Mouse (Mus musculus) embryo, embryonic 11 days (tissue): Measurements from ENCODE around the gene Gm45837.
A peak's percentile ranks its signal among the peaks of the same experiment; 100 is the strongest.

Experiments
- DNase-seq: peaks from one replicate; pipeline ENCODE4 v3.0.0-alpha.2; 2015

Gm45837 gene

DNA sequence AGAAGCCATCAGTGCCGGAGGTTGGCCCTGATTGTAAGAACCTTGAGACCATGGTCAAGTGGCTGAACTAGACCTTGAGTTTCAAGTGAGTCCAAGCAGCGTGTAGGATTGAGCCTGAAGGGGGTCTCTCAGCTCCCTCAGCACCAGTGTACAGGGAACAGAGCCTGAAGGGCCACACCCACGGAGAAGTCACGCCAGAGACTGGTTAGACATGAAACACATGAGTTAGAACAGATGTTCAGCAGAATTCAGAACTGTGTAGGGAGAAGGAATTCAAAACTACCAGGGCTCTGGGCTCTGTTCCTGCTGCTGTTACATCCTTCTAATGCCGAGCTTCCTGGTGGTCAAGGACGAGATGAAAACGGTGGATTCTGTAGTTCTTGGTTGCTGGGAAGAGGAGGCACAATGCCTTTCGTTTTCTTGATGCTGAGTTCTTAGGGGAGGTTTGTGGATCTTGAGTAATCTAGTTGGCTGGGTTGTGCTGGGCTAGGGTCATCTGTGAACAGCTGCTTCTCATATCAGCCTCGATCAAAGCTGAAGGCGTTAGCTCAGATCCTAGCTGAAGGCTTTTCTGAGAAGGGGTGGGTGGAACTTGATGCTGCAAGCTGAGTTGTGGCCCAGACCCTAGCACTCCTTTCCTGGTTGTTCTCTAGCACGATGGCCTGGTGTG, at the start of gene Gm45837:
Gene Gm45837 (plus strand): TSS at position 620 of the 670 bp plus-strand sequence.
- no peak for DNase-seq

DNA sequence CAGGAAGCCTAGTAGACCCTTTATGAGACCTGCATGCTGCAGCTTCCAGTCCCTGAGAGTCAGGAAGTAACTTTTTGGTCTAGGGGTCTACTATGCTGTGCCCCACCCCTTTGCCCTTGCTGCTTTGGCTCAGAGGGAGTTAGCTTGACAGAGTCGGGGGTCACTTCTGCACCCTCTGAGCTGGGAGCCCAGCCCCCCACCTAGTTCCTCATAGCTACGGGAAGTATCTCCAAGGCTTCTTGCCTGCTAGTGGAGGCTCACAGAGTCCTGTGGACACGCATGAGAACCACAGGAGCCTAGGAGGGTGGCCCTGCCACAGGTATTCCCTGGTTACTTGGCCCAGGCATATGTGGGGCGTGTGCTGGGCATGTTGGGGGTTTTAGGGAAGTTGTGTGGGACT, 49.7 kb upstream of the Gm45837 start:
- no peak for DNase-seq

DNA sequence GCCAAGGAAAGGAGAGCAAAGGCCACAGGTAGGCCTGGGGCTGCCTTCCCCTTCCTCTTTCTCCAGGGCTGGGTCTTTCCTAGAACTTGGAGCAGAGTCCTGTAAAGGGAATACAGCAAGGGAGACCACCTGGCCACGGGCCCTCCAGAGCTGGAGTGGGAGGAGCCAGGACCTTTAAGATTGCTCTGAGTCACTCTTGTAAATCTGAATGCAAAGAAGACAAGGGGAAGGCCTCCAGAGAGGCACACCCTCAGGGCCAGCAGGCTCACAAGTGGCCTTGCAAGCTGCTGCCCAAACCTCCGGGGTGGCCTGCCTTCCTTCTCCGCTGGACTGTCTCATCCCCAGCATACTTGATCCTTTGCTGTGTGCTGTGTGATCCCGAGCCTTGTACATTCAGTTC, 48.9 kb upstream of the Gm45837 start:
- DNase-seq, result no peak

DNA sequence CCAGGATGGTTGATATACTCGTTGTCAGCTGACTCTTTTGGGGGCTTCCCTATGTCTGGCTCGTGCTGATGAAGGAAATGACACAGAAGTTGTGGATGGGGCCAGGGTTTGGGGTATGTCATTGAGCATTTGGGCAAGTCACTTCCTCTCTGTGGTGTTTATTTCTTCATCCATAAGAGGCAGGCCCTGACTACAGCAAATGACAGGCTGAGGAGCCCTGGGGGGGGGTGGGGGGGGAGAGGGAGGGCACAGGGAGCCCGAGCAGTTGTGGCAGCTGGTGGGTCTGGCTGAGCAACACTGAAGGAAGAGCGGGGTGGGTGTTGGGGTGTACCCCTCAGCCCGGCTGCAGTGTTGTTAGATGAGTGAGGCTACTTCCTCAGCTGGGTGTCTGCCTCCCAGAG, 47.9 kb upstream of the Gm45837 start:
- no peak for DNase-seq

DNA sequence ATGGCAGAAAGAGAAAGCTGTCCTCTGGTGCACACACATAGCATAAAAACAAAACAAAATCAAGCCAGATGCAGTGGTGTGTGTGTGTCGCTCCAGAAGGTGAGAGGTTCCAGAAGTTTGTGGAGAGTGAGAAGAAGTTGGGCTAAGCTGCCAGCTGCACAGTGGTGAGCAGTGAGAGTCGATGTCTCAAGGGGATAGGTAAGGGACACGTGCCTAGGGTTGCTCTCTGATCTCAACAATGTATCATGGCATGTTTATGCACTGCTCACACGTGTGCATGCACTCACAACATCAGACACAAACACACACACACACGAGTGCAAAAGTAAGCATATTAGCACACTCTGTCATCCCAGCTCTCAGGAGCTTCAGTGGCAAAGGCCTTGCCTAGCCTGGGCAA, 46.8 kb upstream of the Gm45837 start:
- DNase-seq, result no peak

DNA sequence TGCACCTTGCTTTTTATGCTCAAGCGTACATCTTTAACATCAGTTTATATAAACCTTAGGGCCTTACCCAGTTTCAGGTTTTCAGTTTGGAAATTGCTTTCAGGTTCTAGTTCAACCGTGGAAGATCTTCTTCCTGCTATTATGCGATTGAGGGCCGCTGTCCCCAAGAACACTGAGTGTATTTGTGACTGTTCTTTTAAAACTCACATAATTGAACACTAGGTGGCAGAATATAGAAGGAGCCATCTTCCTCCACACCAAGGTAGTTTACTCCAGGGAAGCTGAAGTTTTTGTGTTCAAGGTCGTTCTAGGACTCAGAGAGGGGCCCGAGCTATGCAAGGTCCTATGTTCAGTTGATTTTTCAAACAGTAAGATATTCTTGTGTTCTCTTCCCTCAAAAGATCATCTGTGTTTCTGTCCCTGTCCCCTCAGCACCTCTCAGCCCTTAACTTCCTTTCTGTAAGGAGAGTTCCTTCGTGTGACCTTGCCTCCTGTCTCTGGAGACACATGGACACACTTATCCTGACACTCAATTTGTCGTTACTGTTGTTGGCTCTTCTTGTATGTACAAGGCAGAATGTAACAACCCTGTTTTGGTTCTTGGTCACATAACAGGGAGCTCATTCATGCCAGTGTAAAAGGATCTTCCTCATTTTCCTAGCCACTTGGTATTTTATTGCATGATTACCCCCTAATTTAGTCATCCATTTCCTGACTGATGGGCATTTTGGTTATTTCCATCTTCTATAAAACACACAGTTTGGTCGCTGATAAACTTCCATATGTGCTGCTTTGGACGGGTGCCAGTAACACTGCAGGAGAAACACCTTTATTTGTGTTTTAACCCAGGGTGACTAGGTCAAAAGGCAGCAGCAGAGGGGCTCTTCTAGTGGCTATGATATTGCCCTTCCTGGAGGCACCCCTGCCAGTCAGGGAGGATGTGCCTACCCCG, 42.5 kb upstream of the Gm45837 start:
- DNase-seq, result peak; percentile 37

DNA sequence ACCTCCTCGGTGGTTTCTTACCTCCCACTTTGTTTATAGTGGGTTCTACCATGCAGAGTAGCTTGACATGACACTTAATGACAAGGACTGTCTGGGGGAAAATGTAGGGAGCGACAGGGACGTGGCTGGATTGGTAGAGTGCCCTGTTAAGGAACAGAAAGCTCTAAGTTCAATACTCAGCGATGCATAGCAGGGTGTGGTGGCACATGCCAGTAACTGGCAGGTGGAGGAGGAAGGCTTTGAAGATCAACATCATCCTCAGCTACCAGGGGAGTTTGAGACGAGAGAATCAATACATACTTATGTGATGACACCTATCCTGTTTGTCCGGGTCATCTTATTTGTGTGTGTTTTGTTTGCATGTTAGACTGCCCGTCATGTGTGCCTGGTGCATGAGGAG, 41.0 kb upstream of the Gm45837 start:
- no peak for DNase-seq

DNA sequence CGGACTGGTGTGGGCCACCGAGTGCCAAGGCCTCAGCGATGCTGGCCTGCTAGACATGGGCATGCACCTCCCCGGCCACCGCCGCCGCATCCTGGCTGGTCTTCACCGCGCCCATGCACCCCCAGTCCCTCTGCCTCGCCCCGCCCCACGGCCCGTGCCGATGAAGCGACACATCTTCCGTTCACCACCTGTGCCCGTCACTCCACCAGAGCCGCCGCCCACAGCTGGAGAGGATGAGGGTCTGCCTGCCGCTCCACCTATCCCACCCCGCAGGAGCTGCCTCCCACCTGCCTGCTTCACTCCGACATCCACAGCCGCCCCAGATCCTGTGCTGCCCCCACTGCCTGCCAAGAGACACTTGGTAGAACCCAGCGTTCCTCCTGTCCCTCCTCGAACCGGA, 37.6 kb upstream of the Gm45837 start:
- no peak for DNase-seq

DNA sequence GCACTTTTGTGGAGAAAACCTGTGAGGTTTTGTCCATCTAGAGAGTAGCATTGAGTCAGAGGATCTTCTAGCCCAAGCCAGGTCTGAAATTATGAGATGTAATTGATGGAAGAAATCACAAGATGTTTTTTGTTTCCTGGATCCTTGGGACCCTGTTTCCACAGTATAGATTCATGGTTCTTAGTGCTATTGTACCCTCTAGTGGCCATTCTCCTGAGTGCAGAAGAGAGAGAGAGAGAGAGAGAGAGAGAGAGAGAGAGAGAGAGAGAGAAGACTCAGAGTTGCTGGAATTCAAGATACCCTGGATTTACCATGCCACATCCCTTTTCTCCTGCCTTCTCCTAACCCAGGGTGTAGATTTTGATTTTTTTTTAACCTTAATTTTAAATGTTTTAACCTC, 36.5 kb upstream of the Gm45837 start:
- DNase-seq, result peak; percentile 74

DNA sequence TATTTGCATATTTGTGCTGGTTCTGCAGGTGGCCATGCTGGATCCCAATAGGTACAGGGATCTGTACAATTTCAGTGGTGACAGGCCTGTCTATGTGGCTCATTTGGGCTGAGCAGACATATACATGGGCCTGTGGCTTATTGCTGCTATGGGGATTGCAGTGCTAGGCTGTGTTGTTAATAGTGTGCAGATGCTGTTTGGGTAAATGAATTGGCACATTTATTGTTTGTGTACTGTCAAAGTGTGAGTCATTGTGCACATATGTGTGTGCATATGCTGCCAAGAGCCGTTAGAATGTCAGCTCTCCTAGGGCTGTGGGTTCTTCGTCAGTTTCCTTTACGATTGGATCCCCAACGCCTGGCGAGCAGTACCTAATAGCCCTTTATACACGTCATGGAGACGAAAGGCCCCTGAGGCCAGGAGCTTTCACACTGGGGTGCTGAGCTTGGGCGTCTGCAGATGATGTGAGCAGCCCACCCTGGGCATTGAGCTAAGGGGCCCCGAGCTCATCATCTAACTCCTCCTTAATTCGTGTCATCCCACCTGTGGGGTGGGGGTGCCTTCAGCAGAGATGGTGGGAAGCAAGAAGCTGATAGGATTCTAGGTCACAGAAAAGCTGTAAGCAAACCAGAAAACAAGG, 33.9 kb upstream of the Gm45837 start:
- DNase-seq, result no peak

DNA sequence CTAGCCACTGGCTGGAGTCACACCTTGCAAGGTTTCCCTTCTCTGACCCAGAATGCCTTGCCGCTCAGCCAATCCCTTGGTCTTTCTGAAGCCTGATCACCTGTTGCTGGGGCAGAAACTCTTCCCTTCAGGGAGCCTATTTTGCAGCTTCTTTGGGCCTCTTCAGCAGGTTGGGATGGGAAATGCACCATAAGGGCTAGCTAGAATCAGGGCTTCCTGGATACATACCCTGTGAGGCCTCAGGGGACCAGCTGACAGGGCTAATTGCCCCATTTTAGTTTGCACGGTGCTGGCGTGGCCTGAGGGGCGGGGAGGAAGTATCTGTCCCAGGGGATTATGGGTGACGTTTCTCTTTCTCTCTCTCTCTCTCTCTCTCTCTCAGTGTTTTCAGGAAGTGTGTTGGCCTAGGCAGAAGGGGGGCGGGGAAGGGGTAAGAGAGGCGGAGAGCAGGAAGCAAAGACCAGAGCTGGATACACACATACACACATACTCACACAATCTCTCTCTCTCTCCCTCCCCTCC, 32.9 kb upstream of the Gm45837 start:
- DNase-seq, result peak; percentile 58

DNA sequence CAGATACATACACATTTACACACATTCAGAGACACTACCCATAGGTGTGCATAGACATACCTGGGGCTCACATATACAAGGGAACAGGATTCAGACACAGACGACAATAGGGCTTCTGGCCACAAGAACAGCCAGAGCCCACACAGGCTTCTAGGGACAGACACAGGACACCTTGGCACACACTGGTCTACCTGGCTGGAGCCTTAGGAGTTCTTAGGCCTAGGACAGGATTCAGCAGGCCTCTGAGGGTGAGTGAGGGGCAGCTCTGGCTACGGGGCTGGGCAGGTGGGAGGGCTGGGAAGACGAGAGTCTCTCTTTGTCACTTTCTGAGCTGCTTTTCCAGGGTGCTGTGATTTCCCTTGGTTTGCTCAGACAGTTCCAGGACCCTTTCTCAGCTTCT, 32.4 kb upstream of the Gm45837 start:
- no peak for DNase-seq

DNA sequence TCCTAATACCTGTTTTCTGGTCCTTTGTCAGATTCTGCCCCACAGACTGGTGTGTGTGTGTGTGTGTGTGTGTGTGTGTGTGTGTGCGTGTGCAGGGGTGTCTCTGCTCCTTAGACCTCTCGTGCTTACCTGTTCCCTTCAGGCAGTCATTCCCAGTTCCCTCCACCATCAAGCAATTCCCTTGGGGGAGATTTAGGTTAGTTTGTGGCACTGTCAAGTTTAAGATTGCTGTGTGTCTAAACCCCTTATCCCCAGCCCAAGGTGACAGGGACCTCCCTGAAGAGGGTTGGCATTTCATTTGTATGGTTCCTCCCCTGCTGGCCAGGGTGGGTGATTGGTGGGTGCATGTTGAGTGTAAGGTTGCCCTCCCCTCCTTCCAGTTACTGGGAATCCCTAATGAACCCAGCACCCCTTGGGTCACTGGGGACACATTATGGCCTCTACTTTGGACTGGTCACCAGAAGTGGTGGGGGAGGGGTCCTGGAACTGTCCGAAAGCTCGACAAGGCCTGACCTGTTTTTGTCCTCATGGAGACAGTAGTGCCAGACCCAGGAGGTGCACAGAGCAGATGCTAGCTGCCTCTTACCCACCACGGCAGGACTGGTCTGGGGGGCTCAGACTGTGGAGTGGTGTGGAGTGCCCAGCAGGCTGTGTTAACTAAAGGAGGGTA, 31.8 kb upstream of the Gm45837 start:
- DNase-seq, result no peak

DNA sequence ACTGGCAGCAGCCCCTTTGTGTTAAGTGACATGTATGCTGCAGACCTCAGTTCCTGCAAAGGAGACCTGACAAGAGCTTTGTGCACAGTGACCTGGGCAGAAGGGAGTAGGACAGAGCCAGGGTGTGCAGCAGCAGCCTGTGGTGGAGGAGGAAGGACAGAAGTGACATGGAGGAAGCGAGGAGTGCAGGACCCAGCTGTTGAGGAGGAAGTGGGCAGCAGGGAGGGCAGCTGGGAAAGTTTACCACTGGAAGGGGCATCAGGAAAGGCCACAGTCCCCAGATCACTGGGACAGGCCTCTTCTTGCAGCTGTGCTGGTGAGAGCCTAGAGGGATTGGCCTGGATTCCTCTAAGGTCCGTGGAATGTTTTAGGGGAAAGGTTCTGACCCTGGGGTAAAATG, 31.0 kb upstream of the Gm45837 start:
- DNase-seq, result no peak

DNA sequence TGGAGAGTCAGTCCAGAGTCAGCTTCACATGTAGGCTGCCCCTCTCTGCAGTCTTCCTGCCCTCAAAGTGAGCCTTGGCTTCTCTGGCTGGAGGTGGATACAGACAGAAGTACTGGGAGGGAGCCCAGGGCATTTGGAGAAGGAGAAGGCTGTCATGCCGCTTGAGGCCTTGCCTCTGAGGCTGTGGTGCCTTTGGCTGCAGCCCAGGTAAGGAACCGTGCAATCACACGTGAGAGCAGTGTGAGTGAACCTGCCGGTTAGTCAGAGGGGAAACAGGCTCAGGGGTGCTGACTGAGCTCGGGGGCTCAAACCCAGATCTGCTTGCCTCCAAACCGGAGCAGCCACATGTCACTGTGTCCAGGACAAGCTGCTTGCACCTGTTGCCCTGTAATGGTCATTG, 29.2 kb upstream of the Gm45837 start:
- no peak for DNase-seq

DNA sequence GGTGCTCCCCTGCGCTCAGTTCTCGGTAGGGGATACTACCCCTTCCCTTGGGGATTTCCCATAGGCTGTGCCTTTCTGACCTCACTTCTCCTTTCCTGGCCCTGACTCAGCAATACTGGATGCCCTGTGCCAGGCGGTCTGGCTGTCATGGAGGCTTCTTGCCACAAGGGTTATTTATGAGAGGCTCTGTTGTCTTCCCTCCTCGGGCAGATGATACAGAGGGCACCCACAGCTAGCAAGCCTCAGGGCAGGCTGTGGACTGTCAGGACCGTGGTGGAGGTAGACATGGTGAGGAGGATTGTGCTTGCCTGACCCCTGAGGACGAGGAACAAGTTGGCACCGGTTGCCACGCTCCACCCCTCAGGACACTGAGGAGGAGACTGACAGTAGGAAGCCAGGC, 28.3 kb upstream of the Gm45837 start:
- DNase-seq, result no peak

DNA sequence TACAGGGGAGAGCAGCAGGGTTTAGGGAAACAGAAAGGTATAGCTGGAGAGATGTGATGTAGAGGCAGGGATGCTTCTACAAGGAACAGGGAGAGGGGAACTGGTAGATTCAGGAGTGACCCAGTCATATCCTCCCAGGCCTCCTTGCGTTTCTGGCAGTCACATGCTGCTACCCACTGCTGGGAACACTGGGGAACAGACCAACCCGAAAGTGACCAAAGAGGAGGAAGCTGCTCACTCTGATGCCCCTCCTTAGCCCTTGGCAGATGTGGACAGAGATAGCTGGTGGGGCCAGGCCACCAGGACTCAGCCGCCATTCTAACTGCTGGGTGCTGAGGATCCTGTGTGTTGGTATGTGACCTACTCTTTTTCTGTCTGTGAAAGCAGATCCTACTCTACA, 26.9 kb upstream of the Gm45837 start:
- DNase-seq, result no peak

DNA sequence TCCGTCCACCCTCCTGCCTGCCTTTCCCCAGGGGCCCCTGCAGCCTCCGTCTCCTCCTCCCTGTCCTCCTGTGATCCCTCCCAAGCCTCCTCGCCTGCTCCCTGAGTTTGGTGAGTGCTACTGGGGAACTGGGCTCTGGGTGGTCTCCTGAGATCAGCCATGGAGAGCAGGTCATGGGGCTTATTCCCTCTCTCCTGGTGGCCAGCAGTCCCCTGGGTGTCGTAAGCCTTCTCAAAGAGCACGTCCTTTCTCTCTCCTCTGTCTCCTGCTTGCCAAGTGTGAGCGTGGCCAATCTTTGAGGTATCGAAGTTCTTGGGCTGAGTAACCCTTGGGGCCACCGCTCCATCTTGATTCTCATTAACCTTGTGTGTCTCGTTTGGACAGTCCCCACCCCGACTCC, 25.8 kb upstream of the Gm45837 start:
- no peak for DNase-seq

DNA sequence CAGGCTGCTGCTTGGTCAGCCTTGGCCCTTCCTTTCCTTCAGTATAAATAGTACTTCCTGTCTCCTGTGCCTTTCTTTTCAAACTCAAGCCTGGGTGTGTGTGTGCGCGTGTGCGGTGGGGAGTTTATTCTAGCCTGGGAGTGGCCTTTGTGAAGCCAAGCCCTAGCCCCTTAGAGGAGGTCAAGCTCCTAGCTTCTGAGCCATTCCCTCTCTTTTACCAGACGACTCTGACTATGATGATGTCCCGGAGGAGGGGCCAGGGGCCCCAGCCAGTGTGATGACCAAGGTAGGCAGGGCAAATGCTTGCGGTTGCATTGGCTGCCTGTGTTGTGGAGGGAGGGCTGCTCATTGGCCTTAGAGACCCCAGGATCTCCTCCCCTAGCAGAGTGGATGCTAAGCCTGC, 25.4 kb upstream of the Gm45837 start:
- peak; percentile 51 for DNase-seq

DNA sequence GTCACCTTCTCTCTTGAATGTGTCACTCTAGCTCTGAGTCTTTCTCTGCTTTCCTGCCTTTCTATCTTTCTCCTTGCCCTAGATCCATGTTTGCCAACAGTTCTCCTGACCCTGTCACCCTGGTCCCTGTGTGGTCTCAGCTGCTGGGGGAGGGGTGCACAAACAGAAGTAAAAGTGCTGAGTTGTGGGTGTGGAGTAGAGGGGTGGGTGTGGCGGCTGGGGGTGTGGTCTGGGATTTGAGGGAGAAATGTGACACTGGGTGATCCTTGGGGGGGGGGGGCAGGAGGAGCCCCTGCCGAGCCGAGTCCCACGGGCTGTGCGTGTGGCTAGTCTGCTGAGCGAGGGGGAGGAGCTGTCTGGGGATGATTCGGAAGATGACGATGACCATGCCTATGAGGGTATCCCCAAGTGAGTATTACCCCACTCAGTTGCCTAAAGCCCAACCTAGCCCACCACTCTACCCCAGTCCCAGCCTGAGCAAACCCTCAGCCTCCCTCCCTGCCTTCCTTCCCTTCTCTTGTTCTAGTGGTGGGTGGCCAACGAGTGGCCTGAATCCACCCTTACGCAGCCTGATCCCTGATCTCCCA, 24.7 kb upstream of the Gm45837 start:
- DNase-seq, result no peak

DNA sequence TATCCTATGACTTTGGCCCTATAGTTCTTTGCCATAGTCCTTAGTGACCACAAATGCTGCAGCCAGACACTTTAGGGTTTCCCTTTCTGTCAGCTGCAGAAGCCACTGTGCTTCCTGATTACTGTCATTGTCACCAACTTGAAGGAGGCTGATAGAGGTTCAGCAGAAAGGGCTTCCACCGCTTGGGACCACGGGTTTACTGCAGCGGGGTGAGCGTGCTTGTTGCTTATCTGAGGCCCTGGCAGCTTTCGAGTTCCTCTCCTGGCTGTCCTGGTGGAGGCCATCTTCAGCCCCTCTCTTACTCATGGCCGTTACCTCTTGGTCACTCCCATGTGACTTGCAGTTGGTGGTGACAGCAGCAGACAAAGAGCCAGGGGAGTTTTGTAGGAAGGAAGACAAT, 21.4 kb upstream of the Gm45837 start:
- DNase-seq, result no peak

DNA sequence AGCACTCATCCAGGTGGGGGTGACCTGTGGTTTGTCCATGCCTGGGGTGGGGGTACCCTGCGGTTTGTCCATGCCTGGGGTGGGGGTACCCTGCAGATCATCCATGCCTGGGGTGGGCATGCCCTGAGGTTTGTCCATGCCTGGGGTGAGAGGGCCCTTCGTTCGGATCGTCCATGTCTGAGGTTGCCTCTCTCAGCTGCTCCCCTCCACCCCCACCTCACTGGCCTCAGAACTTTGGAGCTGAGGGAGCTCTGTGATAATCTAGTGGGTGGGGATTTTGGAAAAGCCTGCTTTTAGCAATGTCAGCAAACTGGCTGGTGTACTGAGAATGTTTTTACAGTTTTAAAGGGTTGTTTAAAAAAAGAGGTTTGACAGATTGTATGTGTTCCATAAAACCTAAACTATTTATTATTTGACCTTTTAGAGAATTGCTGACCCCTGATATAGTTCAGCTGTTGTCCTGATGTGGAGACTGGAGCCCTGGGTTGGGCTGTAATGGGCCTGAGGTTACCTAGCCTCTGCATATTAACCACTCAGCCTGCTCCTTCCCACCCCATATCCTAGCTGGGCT, 18.7 kb upstream of the Gm45837 start:
- DNase-seq, result no peak
